Mouse (Mus musculus) intestine, postnatal 0 days (tissue): ENCODE results near the gene Xkr7. TPM values are rescaled to one million over a fixed set of nuclear protein-coding genes. Genes with fewer than 3 reads are reported as not detected.

Experiments used
- ATAC-seq: fragments of 200-750 bp; cut with Nextera tagmentation; 2 replicates; pipeline ENCODE4 v1.8.0; 2017; ENCODE audit warnings: mild to moderate bottlenecking, moderate TSS enrichment, moderate library complexity
- H3K27ac ChIP-seq: fragments of 300-500 bp; sonication (generic); 2 replicates; pipeline ENCODE4 v1.5.1; 2014; ENCODE audit warnings: mild to moderate bottlenecking, low read depth, low read length, moderate library complexity
- H3K27me3 ChIP-seq: fragments of 300-500 bp; sonication (generic); replicated peaks from 2 replicates; pipeline ENCODE4 v1.6.1; 2014; ENCODE audit warnings: low read length, mixed read lengths; ENCODE audit not compliant: control insufficient read depth, insufficient read depth
- H3K36me3 ChIP-seq: fragments of 300-500 bp; sonication (generic); 2 replicates; pipeline ENCODE4 v1.6.1; 2014; ENCODE audit warnings: mild to moderate bottlenecking, moderate library complexity; ENCODE audit not compliant: control insufficient read depth, insufficient read depth
- H3K4me1 ChIP-seq: fragments of 300-500 bp; sonication (generic); replicated peaks from 2 replicates; pipeline ENCODE4 v1.6.1; 2014; ENCODE audit warnings: antibody characterized with exemption, low read length, mixed read lengths; ENCODE audit not compliant: control insufficient read depth, insufficient read depth
- H3K4me2 ChIP-seq: fragments of 300-500 bp; sonication (generic); replicated peaks from 2 replicates; pipeline ENCODE4 v1.6.1; 2014; ENCODE audit warnings: low read depth, mild to moderate bottlenecking, moderate library complexity
- H3K4me3 ChIP-seq: fragments of 300-500 bp; sonication (generic); 2 replicates; pipeline ENCODE4 v1.5.1; 2014; ENCODE audit warnings: low read depth, low read length
- H3K9ac ChIP-seq: fragments of 300-500 bp; sonication (generic); 2 replicates; pipeline ENCODE4 v1.6.1; 2014; ENCODE audit warnings: mild to moderate bottlenecking, low read depth, low read length
- H3K9me3 ChIP-seq: fragments of 300-500 bp; sonication (generic); 2 replicates; pipeline ENCODE4 v1.6.1; 2016; ENCODE audit warnings: mixed run types; ENCODE audit not compliant: control insufficient read depth
- CTCF ChIP-seq: sonication (generic); IDR thresholded peaks from 2 replicates; pipeline ENCODE4 v1.5.1; 2016; ENCODE audit warnings: low read depth, mild to moderate bottlenecking, control low read depth, antibody characterized with exemption, moderate library complexity
- WGBS: fragments of 180-500 bp; shearing (Covaris S2); extraction: QIAGEN DNeasy Blood & Tissue Kit; methylation state at CpG from one replicate; pipeline ENCODE4 v1.1.7; 2014; 5-methylcytosine and 5-hydroxymethylcytosine counted together
- polyA plus RNA-seq: library from polyadenylated mRNA; unstranded; fragments of >200 nt; fragmentation: Nextera tagmentation; extraction: Ambion mirVana; gene quantifications from 2 replicates; pipeline ENCODE4 v1.2.1, GENCODE M21; 2015

Gene Xkr7
- polyA plus RNA-seq, 1 experiment from 2014 or later, result not detected

DNA sequence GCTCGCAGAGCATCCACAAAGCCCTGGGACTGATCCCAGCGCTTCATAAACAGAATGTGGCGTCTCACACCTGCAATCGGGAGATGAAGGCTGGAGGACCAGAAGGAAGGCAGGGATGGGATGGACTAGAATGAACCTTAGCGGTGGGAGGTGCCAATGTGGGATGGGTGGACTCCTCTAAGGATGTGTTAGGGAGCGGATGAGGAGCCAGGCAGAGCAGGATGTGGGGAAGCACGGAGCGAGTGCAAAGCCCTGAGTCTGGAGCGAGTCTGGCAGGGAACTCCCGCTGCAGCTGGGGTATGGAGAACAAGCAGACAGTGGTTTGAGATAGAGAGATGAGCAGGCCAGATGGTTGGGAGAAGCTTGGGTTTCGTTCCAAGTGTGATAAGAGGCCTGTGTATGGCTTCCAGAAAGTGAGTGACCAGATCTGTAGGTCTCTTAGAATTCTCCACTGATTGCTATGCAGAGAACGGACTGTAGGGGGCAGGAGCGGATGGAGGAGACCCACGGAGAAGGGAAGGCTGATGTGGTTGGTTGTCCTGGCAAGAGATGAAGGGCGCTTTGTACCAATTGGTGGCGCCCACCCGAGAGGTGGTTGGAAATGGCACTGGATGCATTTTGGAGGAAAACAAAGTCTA is 16.3 kb downstream of the Xkr7 start:
- ATAC-seq, result no peak
- Histone ChIP-seq H3K9me3 (no peaks in the 10 kb centered on the region), H3K36me3 (no peaks in the 10 kb centered on the region), H3K4me1 (no peaks in the 10 kb centered on the region), H3K9ac (no peak overlapping the region), H3K4me3 (no peak overlapping the region), H3K27me3 (peaks cover 14% of the 10 kb centered on the region), H3K27ac (no peak overlapping the region), H3K4me2 (no peak overlapping the region)
- 38% methylated on average over 17 of the region's 17 CpGs for WGBS
- TF ChIP-seq CTCF, result peak; percentile 79

- WGBS, result 44% methylated on average over 9 of the region's 9 CpGs
- H3K4me3 ChIP-seq, result no peak overlapping the region
- no peaks in the 10 kb centered on the region for H3K9me3 ChIP-seq
- no peaks in the 10 kb centered on the region for H3K4me1 ChIP-seq
- H3K4me2 ChIP-seq, result no peak overlapping the region
- no peak for TF ChIP-seq CTCF
- no peak for ATAC-seq
- H3K27me3 ChIP-seq, result peaks cover 14% of the 10 kb centered on the region
- no peak overlapping the region for H3K27ac ChIP-seq
- H3K9ac ChIP-seq, result no peak overlapping the region
- H3K36me3 ChIP-seq, result no peaks in the 10 kb centered on the region
Observed at GRCm38 (mm10) chr2:153049288-153049996, 17.8 kb downstream of the Xkr7 start.

DNA sequence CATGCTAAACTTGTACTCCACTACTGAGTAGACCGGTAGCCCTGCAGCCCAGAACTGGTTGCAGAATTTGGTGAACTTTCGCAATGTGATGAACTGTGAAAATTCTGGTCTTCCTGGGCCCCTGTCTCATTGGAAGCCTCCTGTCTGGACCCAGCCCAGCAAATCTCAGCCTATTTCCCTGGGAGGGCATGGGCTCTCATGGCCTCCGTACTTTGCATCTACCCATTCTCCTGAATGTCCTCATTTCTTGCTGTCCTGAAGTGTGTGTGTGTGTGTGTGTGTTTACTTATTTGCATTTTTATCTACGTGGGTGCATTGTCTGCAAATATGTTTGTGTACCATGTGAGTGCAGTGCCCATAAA is 18.3 kb downstream of the Xkr7 start:
- ATAC-seq, result no peak
- Histone ChIP-seq H3K4me3 (no peak overlapping the region), H3K9me3 (no peaks in the 10 kb centered on the region), H3K4me2 (no peak overlapping the region), H3K36me3 (no peaks in the 10 kb centered on the region), H3K27ac (no peak overlapping the region), H3K4me1 (no peaks in the 10 kb centered on the region), H3K27me3 (peaks cover 14% of the 10 kb centered on the region), H3K9ac (no peak overlapping the region)
- WGBS, result 86% methylated on average over 4 of the region's 4 CpGs
- no peak for TF ChIP-seq CTCF

- Histone ChIP-seq H3K9me3 (no peaks in the 10 kb centered on the region), H3K9ac (no peak overlapping the region), H3K27me3 (peaks cover 14% of the 10 kb centered on the region), H3K4me3 (no peak overlapping the region), H3K4me1 (no peaks in the 10 kb centered on the region), H3K27ac (no peak overlapping the region), H3K4me2 (no peak overlapping the region), H3K36me3 (no peaks in the 10 kb centered on the region)
- no peak for ATAC-seq
- WGBS, result 66% methylated on average over 6 of the region's 6 CpGs
- no peak for TF ChIP-seq CTCF
Observed at GRCm38 (mm10) chr2:153051095-153051494, 19.4 kb downstream of the Xkr7 start.

DNA sequence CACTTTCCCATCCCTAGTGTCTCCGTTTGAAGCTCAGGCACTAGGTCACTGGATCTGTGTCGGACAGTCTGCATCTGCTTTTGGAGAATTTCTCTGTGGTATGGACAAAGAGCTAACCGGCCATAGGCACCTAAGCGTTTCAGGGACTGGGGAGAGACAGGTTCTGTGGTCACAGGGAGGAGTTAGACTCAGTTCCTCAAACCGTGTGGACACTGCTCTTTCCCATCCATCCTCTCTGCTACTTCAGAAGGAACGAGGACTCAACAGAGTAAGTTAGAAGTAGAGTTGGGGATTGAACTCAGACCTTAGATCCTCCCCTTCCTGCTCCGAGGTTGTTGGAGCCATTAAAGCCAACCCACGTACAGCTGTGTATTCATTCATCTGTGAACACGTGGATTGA is 19.9 kb downstream of the Xkr7 start:
- no peak overlapping the region for H3K9ac ChIP-seq

GRCm38 (mm10) chr2:153052700-153053351 is 21.2 kb downstream of the Xkr7 start:
- Histone ChIP-seq H3K9ac (no peak overlapping the region), H3K4me3 (no peak overlapping the region), H3K9me3 (no peaks in the 10 kb centered on the region), H3K27ac (no peak overlapping the region), H3K4me1 (no peaks in the 10 kb centered on the region), H3K4me2 (no peak overlapping the region), H3K27me3 (peaks cover 14% of the 10 kb centered on the region), H3K36me3 (no peaks in the 10 kb centered on the region)
- TF ChIP-seq CTCF, result peak; percentile 10; the same call in 1 of the 2 replicates
- no peak for ATAC-seq
- 8% methylated on average over 30 of the region's 30 CpGs for WGBS

More for the DNA sequence above, 19.9 kb downstream of the Xkr7 start:
- no peak for TF ChIP-seq CTCF
- no peaks in the 10 kb centered on the region for H3K36me3 ChIP-seq
- no peak overlapping the region for H3K4me2 ChIP-seq
- H3K4me3 ChIP-seq, result no peak overlapping the region
- no peak for ATAC-seq
- 80% methylated on average over 9 of the region's 9 CpGs for WGBS
- no peak overlapping the region for H3K27ac ChIP-seq
- H3K4me1 ChIP-seq, result no peaks in the 10 kb centered on the region
- H3K9me3 ChIP-seq, result no peaks in the 10 kb centered on the region
- H3K27me3 ChIP-seq, result peaks cover 14% of the 10 kb centered on the region
